Mouse (Mus musculus): ENCODE measurements around the gene Mrvi1. TPM values are rescaled to one million over a fixed set of nuclear protein-coding genes. Genes with fewer than 3 reads are reported as not detected.

The Mrvi1 gene
- polyA plus RNA-seq, 1 experiment, result 1.2 TPM

- no peak overlapping the region for H3K4me2 ChIP-seq (ENCODE audit: low read depth)
- H3K79me2 ChIP-seq (ENCODE audit: control insufficient read depth, insufficient read depth), result no peaks in the 10 kb centered on the region
- no peak overlapping the region for H3K4me3 ChIP-seq
- H3K36me3 ChIP-seq (ENCODE audit: control insufficient read depth, insufficient read depth), result no peaks in the 10 kb centered on the region
- no peak for TF ChIP-seq E2F4 (IDR thresholded peaks at IDR 0.05; ENCODE audit: insufficient read depth)
- peak in 1 of 3 experiments; percentile 49 for TF ChIP-seq MYOD1 (IDR thresholded peaks at IDR 0.05; ENCODE audit: control insufficient read depth in 1 of 3, insufficient read length in 2 of 3, low read depth in 2 of 3)
- no peak overlapping the region for H3ac ChIP-seq (ENCODE audit: control insufficient read depth, insufficient read length)
- H3K27me3 ChIP-seq (ENCODE audit: control insufficient read depth, insufficient read depth, insufficient read length), result no peaks in the 10 kb centered on the region
Measured at GRCm38 (mm10) chr7:110919721-110920120, 62.5 kb downstream of the Mrvi1 start.

GRCm38 (mm10) chr7:110915913-110916312 lies 66.3 kb downstream of the Mrvi1 start:
- no peak for TF ChIP-seq TCF12 (IDR thresholded peaks at IDR 0.05; ENCODE audit: insufficient read depth, poor library complexity, severe bottlenecking)
- Histone ChIP-seq H3K36me3 (ENCODE audit: control insufficient read depth, insufficient read depth) (no peaks in the 10 kb centered on the region), H3ac (ENCODE audit: control insufficient read depth, insufficient read length) (no peak overlapping the region)

GRCm38 (mm10) chr7:110914531-110914930 lies 67.7 kb downstream of the Mrvi1 start:
- Histone ChIP-seq H3K36me3 (ENCODE audit: control insufficient read depth, insufficient read depth) (no peaks in the 10 kb centered on the region), H3ac (ENCODE audit: control insufficient read depth, insufficient read length) (no peak overlapping the region), H3K79me2 (ENCODE audit: control insufficient read depth, insufficient read depth) (no peaks in the 10 kb centered on the region), H3K27me3 (ENCODE audit: control insufficient read depth, insufficient read depth, insufficient read length) (no peaks in the 10 kb centered on the region), H3K4me2 (ENCODE audit: low read depth) (no peak overlapping the region), H3K4me3 (no peak overlapping the region)
- TF ChIP-seq POLR2A (IDR thresholded peaks at IDR 0.05; ENCODE audit: insufficient read length, low read depth), result no peak
- no peak for TF ChIP-seq USF1 (IDR thresholded peaks at IDR 0.05; ENCODE audit: low read depth)
- TF ChIP-seq SRF (IDR thresholded peaks at IDR 0.05; ENCODE audit: control insufficient read depth, insufficient read length, low read depth), result no peak
- no peak for TF ChIP-seq POLR2AphosphoS2 (IDR thresholded peaks at IDR 0.05; ENCODE audit: insufficient read length, low read depth)
- TF ChIP-seq MYOG (IDR thresholded peaks at IDR 0.05; ENCODE audit: control insufficient read depth in 1 of 3, insufficient read depth in 1 of 3, insufficient read length in 2 of 3, low read depth in 2 of 3), result no peak
- no peak for TF ChIP-seq REST (IDR thresholded peaks at IDR 0.05; ENCODE audit: insufficient read depth, insufficient read length)
- no peak for TF ChIP-seq TCF3 (IDR thresholded peaks at IDR 0.05; ENCODE audit: insufficient read length, low read depth)
- TF ChIP-seq MYOD1 (IDR thresholded peaks at IDR 0.05; ENCODE audit: control insufficient read depth in 1 of 3, insufficient read length in 2 of 3, low read depth in 2 of 3), result no peak
- TF ChIP-seq MAX (IDR thresholded peaks at IDR 0.05; ENCODE audit: low read depth), result no peak
- TF ChIP-seq E2F4 (IDR thresholded peaks at IDR 0.05; ENCODE audit: insufficient read depth), result no peak
- no peak for TF ChIP-seq TCF12 (IDR thresholded peaks at IDR 0.05; ENCODE audit: insufficient read depth, poor library complexity, severe bottlenecking)

More at GRCm38 (mm10) chr7:110915913-110916312, 66.3 kb downstream of the Mrvi1 start:
- H3K27me3 ChIP-seq (ENCODE audit: control insufficient read depth, insufficient read depth, insufficient read length), result no peaks in the 10 kb centered on the region
- no peaks in the 10 kb centered on the region for H3K79me2 ChIP-seq (ENCODE audit: control insufficient read depth, insufficient read depth)
- H3K4me3 ChIP-seq, result no peak overlapping the region
- H3K4me2 ChIP-seq (ENCODE audit: low read depth), result no peak overlapping the region

- Histone ChIP-seq H3K4me2 (ENCODE audit: low read depth) (no peak overlapping the region), H3K36me3 (ENCODE audit: control insufficient read depth, insufficient read depth) (no peaks in the 10 kb centered on the region), H3K79me2 (ENCODE audit: control insufficient read depth, insufficient read depth) (no peaks in the 10 kb centered on the region), H3ac (ENCODE audit: control insufficient read depth, insufficient read length) (no peak overlapping the region), H3K27me3 (ENCODE audit: control insufficient read depth, insufficient read depth, insufficient read length) (no peaks in the 10 kb centered on the region), H3K4me3 (no peak overlapping the region)
- TF ChIP-seq MYOD1 (IDR thresholded peaks at IDR 0.05; ENCODE audit: control insufficient read depth in 1 of 3, insufficient read length in 2 of 3, low read depth in 2 of 3) (no peak), E2F4 (IDR thresholded peaks at IDR 0.05; ENCODE audit: insufficient read depth) (no peak), SRF (IDR thresholded peaks at IDR 0.05; ENCODE audit: control insufficient read depth, insufficient read length, low read depth) (no peak), MYOG (IDR thresholded peaks at IDR 0.05; ENCODE audit: control insufficient read depth in 1 of 3, insufficient read depth in 1 of 3, insufficient read length in 2 of 3, low read depth in 2 of 3) (no peak), POLR2AphosphoS2 (IDR thresholded peaks at IDR 0.05; ENCODE audit: insufficient read length, low read depth) (no peak), TCF12 (IDR thresholded peaks at IDR 0.05; ENCODE audit: insufficient read depth, poor library complexity, severe bottlenecking) (no peak), MAX (IDR thresholded peaks at IDR 0.05; ENCODE audit: low read depth) (no peak), CEBPB (IDR thresholded peaks at IDR 0.05; ENCODE audit: insufficient read depth, poor library complexity, severe bottlenecking) (no peak), TCF3 (IDR thresholded peaks at IDR 0.05; ENCODE audit: insufficient read length, low read depth) (no peak), USF1 (IDR thresholded peaks at IDR 0.05; ENCODE audit: low read depth) (no peak), POLR2A (IDR thresholded peaks at IDR 0.05; ENCODE audit: insufficient read length, low read depth) (no peak), REST (IDR thresholded peaks at IDR 0.05; ENCODE audit: insufficient read depth, insufficient read length) (no peak)
Measured at GRCm38 (mm10) chr7:110913754-110914153, 68.5 kb downstream of the Mrvi1 start.

GRCm38 (mm10) chr7:110908209-110909144 lies 73.8 kb downstream of the Mrvi1 start:
- H3K27me3 ChIP-seq (ENCODE audit: control insufficient read depth, insufficient read depth, insufficient read length), result peaks cover 4% of the 10 kb centered on the region
- no peaks in the 10 kb centered on the region for H3K36me3 ChIP-seq (ENCODE audit: control insufficient read depth, insufficient read depth)
- no peak for TF ChIP-seq MAX (IDR thresholded peaks at IDR 0.05; ENCODE audit: low read depth)
- TF ChIP-seq REST (IDR thresholded peaks at IDR 0.05; ENCODE audit: insufficient read depth, insufficient read length), result no peak
- no peak for TF ChIP-seq E2F4 (IDR thresholded peaks at IDR 0.05; ENCODE audit: insufficient read depth)
- TF ChIP-seq CEBPB (IDR thresholded peaks at IDR 0.05; ENCODE audit: insufficient read depth, poor library complexity, severe bottlenecking), result no peak
- TF ChIP-seq SRF (IDR thresholded peaks at IDR 0.05; ENCODE audit: control insufficient read depth, insufficient read length, low read depth), result no peak
- no peak for TF ChIP-seq TCF12 (IDR thresholded peaks at IDR 0.05; ENCODE audit: insufficient read depth, poor library complexity, severe bottlenecking)
- no peak for TF ChIP-seq MYOG (IDR thresholded peaks at IDR 0.05; ENCODE audit: control insufficient read depth in 1 of 3, insufficient read depth in 1 of 3, insufficient read length in 2 of 3, low read depth in 2 of 3)
- no peak for TF ChIP-seq MYOD1 (IDR thresholded peaks at IDR 0.05; ENCODE audit: control insufficient read depth in 1 of 3, insufficient read length in 2 of 3, low read depth in 2 of 3)
- TF ChIP-seq POLR2A (IDR thresholded peaks at IDR 0.05; ENCODE audit: insufficient read length, low read depth), result no peak
- no peak for TF ChIP-seq TCF3 (IDR thresholded peaks at IDR 0.05; ENCODE audit: insufficient read length, low read depth)
- no peak for TF ChIP-seq POLR2AphosphoS2 (IDR thresholded peaks at IDR 0.05; ENCODE audit: insufficient read length, low read depth)
- no peak for TF ChIP-seq USF1 (IDR thresholded peaks at IDR 0.05; ENCODE audit: low read depth)
- H3K4me3 ChIP-seq, result no peak overlapping the region
- no peak overlapping the region for H3K4me2 ChIP-seq (ENCODE audit: low read depth)
- no peak overlapping the region for H3ac ChIP-seq (ENCODE audit: control insufficient read depth, insufficient read length)
- H3K79me2 ChIP-seq (ENCODE audit: control insufficient read depth, insufficient read depth), result no peaks in the 10 kb centered on the region
